Mouse (Mus musculus) intestine, embryonic 16.5 days (tissue): ENCODE data around the gene Scamp4. TPM values are rescaled to one million over a fixed set of nuclear protein-coding genes. Genes with fewer than 3 reads are reported as not detected.

Experiments used
- ATAC-seq: fragments of 200-750 bp; cut with Nextera tagmentation; 2 replicates; pipeline ENCODE4 v1.8.0; 2017; ENCODE audit warnings: moderate TSS enrichment, moderate library complexity
- H3K27ac ChIP-seq: fragments of 300-500 bp; sonication (generic); 2 replicates; pipeline ENCODE4 v1.5.1; 2014; ENCODE audit warnings: mild to moderate bottlenecking, low read length
- H3K27me3 ChIP-seq: fragments of 300-500 bp; sonication (generic); replicated peaks from 2 replicates; pipeline ENCODE4 v1.6.1; 2014; ENCODE audit warnings: low read length, control low read depth, mixed read lengths; ENCODE audit not compliant: control insufficient read depth, insufficient read depth
- H3K36me3 ChIP-seq: fragments of 300-500 bp; sonication (generic); 2 replicates; pipeline ENCODE4 v1.6.1; 2014; ENCODE audit warnings: low read length, control low read depth; ENCODE audit not compliant: control insufficient read depth, insufficient read depth
- H3K4me1 ChIP-seq: fragments of 300-500 bp; sonication (generic); 2 replicates; pipeline ENCODE4 v1.6.1; 2014; ENCODE audit warnings: low read length, control low read depth, mixed read lengths; ENCODE audit not compliant: control insufficient read depth, insufficient read depth
- H3K4me2 ChIP-seq: fragments of 300-500 bp; sonication (generic); 2 replicates; pipeline ENCODE4 v1.6.1; 2014; ENCODE audit warnings: low read depth, low read length, control low read depth
- H3K4me3 ChIP-seq: fragments of 300-500 bp; sonication (generic); 2 replicates; pipeline ENCODE4 v1.5.1; 2014; ENCODE audit warnings: mild to moderate bottlenecking, low read length
- H3K9ac ChIP-seq: fragments of 300-500 bp; sonication (generic); 2 replicates; pipeline ENCODE4 v1.6.1; 2014; ENCODE audit warnings: low read depth, low read length
- H3K9me3 ChIP-seq: fragments of 300-500 bp; sonication (generic); 2 replicates; pipeline ENCODE4 v1.6.1; 2016; ENCODE audit warnings: low read length, control low read depth; ENCODE audit not compliant: control insufficient read depth
- WGBS: fragments of 180-500 bp; shearing (Covaris S2); extraction: QIAGEN DNeasy Blood & Tissue Kit; methylation state at CpG from one replicate; pipeline ENCODE4 v1.1.7; 2014; 5-methylcytosine and 5-hydroxymethylcytosine counted together
- microRNA-seq: library from miRNA; unstranded; fragments of <30 nt; microRNA quantifications from one replicate; pipeline ENCODE4, GENCODE M21; 2016
- polyA plus RNA-seq: library from polyadenylated mRNA; unstranded; fragments of >200 nt; fragmentation: Nextera tagmentation; extraction: Ambion mirVana; gene quantifications from 2 replicates; pipeline ENCODE4 v1.2.1, GENCODE M21; 2015

Gene Scamp4
- polyA plus RNA-seq, 1 experiment from 2014 or later: 127 TPM

- Histone ChIP-seq H3K4me3 (no peak overlapping the region), H3K27me3 (no peaks in the 10 kb centered on the region), H3K9ac (no peak overlapping the region), H3K27ac (no peak overlapping the region), H3K4me2 (no peak overlapping the region), H3K9me3 (no peaks in the 10 kb centered on the region), H3K4me1 (peaks cover 29% of the 10 kb centered on the region), H3K36me3 (peaks cover 18% of the 10 kb centered on the region)
- WGBS: 29% methylated on average over 5 of the region's 5 CpGs
- ATAC-seq: no peak
These were observed 61.0 kb downstream of the Scamp4 start for GRCm38 (mm10) chr10:80663485-80664196.

GRCm38 (mm10) chr10:80664197-80665015, 61.7 kb downstream of the Scamp4 start:
- Histone ChIP-seq H3K4me1 (peaks cover 28% of the 10 kb centered on the region), H3K9me3 (no peaks in the 10 kb centered on the region), H3K9ac (peak overlapping the region; percentile 56; the same call in 1 of the 2 replicates), H3K27me3 (no peaks in the 10 kb centered on the region), H3K27ac (peak overlapping the region; percentile 78), H3K36me3 (peaks cover 25% of the 10 kb centered on the region), H3K4me3 (peak overlapping the region; percentile 13; the same call in 1 of the 2 replicates), H3K4me2 (peak overlapping the region; percentile 31)
- ATAC-seq: peak; percentile 51
- WGBS: 27% methylated on average over 16 of the region's 16 CpGs

- no peaks in the 10 kb centered on the region for H3K27me3 ChIP-seq
- WGBS: 12% methylated on average over 10 of the region's 10 CpGs
- no peak overlapping the region for H3K4me3 ChIP-seq
- H3K4me1 ChIP-seq: peaks cover 28% of the 10 kb centered on the region
- no peaks in the 10 kb centered on the region for H3K9me3 ChIP-seq
- peak; percentile 60 for ATAC-seq
- H3K27ac ChIP-seq: peak overlapping the region; percentile 78
- H3K9ac ChIP-seq: peak overlapping the region; percentile 56; the same call in 1 of the 2 replicates
- peak overlapping the region; percentile 31 for H3K4me2 ChIP-seq
- H3K36me3 ChIP-seq: peaks cover 30% of the 10 kb centered on the region
These were observed 62.3 kb downstream of the Scamp4 start for GRCm38 (mm10) chr10:80665016-80665380.

Small RNA genes within 50 kb of the gene (microRNA-seq; reads per million reads assigned to microRNA genes)
- not detected for gene Mir6912

Other genes starting within 250 kb of the Scamp4 start
- gene Plk5, start 246.4 kb upstream of the Scamp4 start, polyA plus RNA-seq: 0.39 and 0.64 TPM in 2 replicates
- 1.9 and 2.7 TPM in 2 replicates for gene Mex3d, start 215.2 kb upstream of the Scamp4 start, polyA plus RNA-seq
- gene Mbd3, start 203.3 kb upstream of the Scamp4 start, polyA plus RNA-seq: 133 and 144 TPM in 2 replicates
- gene Uqcr11, start 196.0 kb upstream of the Scamp4 start, polyA plus RNA-seq: 1,179 and 1,252 TPM in 2 replicates
- 62.7 and 62.9 TPM in 2 replicates for gene Tcf3, start 169.2 kb upstream of the Scamp4 start, polyA plus RNA-seq
- gene Onecut3, start 108.0 kb upstream of the Scamp4 start, polyA plus RNA-seq: 0.06 and 0.10 TPM in 2 replicates
- gene Atp8b3, start 63.7 kb upstream of the Scamp4 start, polyA plus RNA-seq: 0.09 and 0.17 TPM in 2 replicates
- gene Rexo1, start 41.3 kb upstream of the Scamp4 start, polyA plus RNA-seq: 21.5 and 21.9 TPM in 2 replicates
- gene Klf16, start 25.6 kb upstream of the Scamp4 start, polyA plus RNA-seq: 7.0 and 7.4 TPM in 2 replicates
- 63.1 and 79.7 TPM in 2 replicates for gene Abhd17a, start 12.5 kb upstream of the Scamp4 start, polyA plus RNA-seq
- 8.4 and 9.4 TPM in 2 replicates for gene Adat3, start within 50 bp of the Scamp4 start, polyA plus RNA-seq
- gene Gm49322, start 3.1 kb downstream of the Scamp4 start, polyA plus RNA-seq: 3.3 and 4.0 TPM in 2 replicates
- gene Csnk1g2, start 20.0 kb downstream of the Scamp4 start, polyA plus RNA-seq: 15.1 and 22.2 TPM in 2 replicates
- 9.2 and 10.6 TPM in 2 replicates for gene Btbd2, start 54.2 kb downstream of the Scamp4 start, polyA plus RNA-seq
- 18.3 and 49.9 TPM in 2 replicates for gene Mknk2, start 75.2 kb downstream of the Scamp4 start, polyA plus RNA-seq
- 39.8 and 41.8 TPM in 2 replicates for gene Mob3a, start 99.1 kb downstream of the Scamp4 start, polyA plus RNA-seq
- 18.5 and 25.0 TPM in 2 replicates for gene Izumo4, start 99.3 kb downstream of the Scamp4 start, polyA plus RNA-seq
- 57.9 and 58.4 TPM in 2 replicates for gene Ap3d1, start 139.4 kb downstream of the Scamp4 start, polyA plus RNA-seq
- gene Dot1l, start 152.3 kb downstream of the Scamp4 start, polyA plus RNA-seq: 9.5 and 9.7 TPM in 2 replicates
- 62.3 and 63.0 TPM in 2 replicates for gene Sf3a2, start 195.3 kb downstream of the Scamp4 start, polyA plus RNA-seq
- gene Plekhj1, start 195.8 kb downstream of the Scamp4 start, polyA plus RNA-seq: 120 and 135 TPM in 2 replicates
- 0.07 and 0.10 TPM in 2 replicates for gene Amh, start 202.4 kb downstream of the Scamp4 start, polyA plus RNA-seq
- gene Jsrp1, start 210.6 kb downstream of the Scamp4 start, polyA plus RNA-seq: 0.70 and 0.82 TPM in 2 replicates
- 1,610 and 1,714 TPM in 2 replicates for gene Oaz1, start 223.8 kb downstream of the Scamp4 start, polyA plus RNA-seq
- 0.07 and 0.10 TPM in 2 replicates for gene Lingo3, start 241.2 kb downstream of the Scamp4 start, polyA plus RNA-seq